Mouse (Mus musculus) forebrain, embryonic 14.5 days (tissue): ENCODE data around the gene Ckmt1. TPM values are rescaled to one million over a fixed set of nuclear protein-coding genes. Genes with fewer than 3 reads are reported as not detected.

Experiments used
- ATAC-seq: fragments of 200-750 bp; cut with Nextera tagmentation; 2 replicates; pipeline ENCODE4 v1.8.0; 2017; ENCODE audit warnings: mild to moderate bottlenecking, moderate library complexity
- DNase-seq: peaks from one replicate; pipeline ENCODE4 v3.0.0-alpha.2; 2015; ENCODE audit warnings: low spot score
- H3K27ac ChIP-seq: fragments of 300-500 bp; sonication (generic); 2 replicates; pipeline ENCODE4 v1.5.1; 2014; ENCODE audit warnings: low read depth, mild to moderate bottlenecking, control low read depth, low read length, moderate library complexity
- H3K27me3 ChIP-seq: fragments of 300-500 bp; sonication (generic); replicated peaks from 2 replicates; pipeline ENCODE4 v1.6.1; 2014; ENCODE audit warnings: low read length, control low read depth, mixed read lengths; ENCODE audit not compliant: control insufficient read depth, insufficient read depth
- H3K36me3 ChIP-seq: fragments of 300-500 bp; sonication (generic); 2 replicates; pipeline ENCODE4 v1.6.1; 2014; ENCODE audit warnings: low read length, control low read depth; ENCODE audit not compliant: control insufficient read depth, insufficient read depth
- H3K4me1 ChIP-seq: fragments of 300-500 bp; sonication (generic); 2 replicates; pipeline ENCODE4 v1.6.1; 2014; ENCODE audit warnings: antibody characterized with exemption, low read length, control low read depth; ENCODE audit not compliant: control insufficient read depth, insufficient read depth
- H3K4me2 ChIP-seq: fragments of 300-500 bp; sonication (generic); 2 replicates; pipeline ENCODE4 v1.6.1; 2014; ENCODE audit warnings: mild to moderate bottlenecking, control low read depth, low read length
- H3K4me3 ChIP-seq: fragments of 300-500 bp; sonication (generic); 2 replicates; pipeline ENCODE4 v1.5.1; 2014; ENCODE audit warnings: low read depth, low read length, control low read depth
- H3K9ac ChIP-seq: fragments of 300-500 bp; sonication (generic); 2 replicates; pipeline ENCODE4 v1.6.1; 2014; ENCODE audit warnings: mild to moderate bottlenecking, low read length, control low read depth, moderate library complexity
- H3K9me3 ChIP-seq: fragments of 300-500 bp; sonication (generic); replicated peaks from 2 replicates; pipeline ENCODE4 v1.6.1; 2016; ENCODE audit warnings: low read length, control low read depth, mixed read lengths; ENCODE audit not compliant: control insufficient read depth
- WGBS: fragments of 180-500 bp; shearing (Covaris S2); extraction: QIAGEN DNeasy Blood & Tissue Kit; methylation state at CpG from one replicate; pipeline ENCODE4 v1.1.7; 2014; 5-methylcytosine and 5-hydroxymethylcytosine counted together
- polyA plus RNA-seq: library from polyadenylated mRNA; unstranded; fragments of >200 nt; fragmentation: Nextera tagmentation; extraction: Ambion mirVana; gene quantifications from 2 replicates; pipeline ENCODE4 v1.2.1, GENCODE M21; 2014

The Ckmt1 gene
- polyA plus RNA-seq, 1 experiment from 2014 or later = 19.8 TPM

DNA sequence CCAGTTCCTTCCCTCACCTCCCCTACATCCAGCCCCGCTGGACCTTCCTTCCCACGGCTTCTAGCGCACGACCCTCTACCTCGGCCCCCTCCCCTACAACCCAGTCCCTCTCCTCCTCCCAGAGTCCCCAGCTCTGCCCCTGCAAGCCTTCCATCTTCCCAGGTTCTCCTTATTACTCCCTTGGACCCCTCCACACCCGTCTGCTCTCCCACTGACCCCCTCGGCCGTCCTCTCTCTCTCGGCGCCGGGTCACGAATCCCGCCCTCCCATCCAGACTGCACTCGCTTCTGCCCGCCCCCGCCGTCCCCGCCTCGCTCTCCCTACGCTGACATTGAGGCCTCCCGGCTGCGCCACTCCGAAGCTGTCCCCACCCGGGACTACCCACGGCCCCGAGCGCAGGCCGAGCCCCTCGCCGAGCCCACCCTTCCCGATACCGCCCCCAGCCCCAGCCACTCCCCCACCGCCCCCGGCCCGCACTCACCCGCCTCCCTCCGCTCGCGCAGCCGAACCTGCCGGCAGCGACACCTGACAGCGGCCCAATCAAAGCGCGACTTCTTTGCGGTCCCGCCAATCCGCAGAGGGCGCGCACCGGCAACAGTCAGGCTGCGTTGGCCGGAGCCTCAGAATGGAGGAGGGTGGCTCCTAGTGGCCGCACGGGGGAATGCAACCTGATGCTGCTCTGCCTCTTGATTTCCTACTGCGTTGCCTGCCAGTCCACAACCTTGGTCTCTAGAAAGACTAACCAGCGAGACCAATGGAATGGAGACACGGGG, 2.5 kb upstream of the Ckmt1 start, which contains the start of gene Ppip5k1:
Gene Ppip5k1, minus strand, starts transcription at position 577 of the 773 bp plus-strand sequence.
- DNase-seq (peak; percentile 98), ATAC-seq (peak; percentile 99)
- Histone ChIP-seq H3K9me3 (no peaks in the 10 kb centered on the region), H3K27ac (peak within 1 kb of the TSS; percentile 70), H3K4me2 (peak within 1 kb of the TSS; percentile 81), H3K4me1 (peaks cover 5% of the 10 kb centered on the region), H3K36me3 (no peaks in the 10 kb centered on the region), H3K4me3 (peak within 1 kb of the TSS; percentile 66), H3K27me3 (peaks cover 13% of the 10 kb centered on the region), H3K9ac (peak within 1 kb of the TSS; percentile 78)
- under 1% methylated on average over 52 of the region's 58 CpGs for WGBS

DNA sequence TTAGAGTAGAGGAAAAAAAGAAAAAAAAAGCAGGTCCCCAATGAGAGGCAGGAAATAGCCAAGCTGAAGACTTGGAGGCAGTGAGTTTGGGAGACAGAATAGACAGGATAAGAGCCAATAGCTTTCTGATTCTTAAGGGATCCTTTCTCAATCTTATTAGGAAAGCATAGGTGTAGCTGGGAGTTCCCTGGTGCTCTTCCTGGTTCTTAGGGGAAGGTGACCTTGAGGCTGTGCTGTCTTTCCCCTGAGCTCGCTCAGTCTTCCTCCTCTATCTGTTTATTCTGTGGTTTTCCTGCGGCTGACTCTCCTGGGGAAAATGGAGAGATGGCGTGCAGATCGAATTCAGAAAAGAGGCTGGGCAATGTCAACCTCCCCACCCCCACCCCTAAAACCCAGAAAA, 447 bp downstream of the Ckmt1 start:
- Histone ChIP-seq H3K4me3 (peak overlapping the region; percentile 32), H3K4me2 (peak overlapping the region; percentile 54), H3K4me1 (peaks cover 5% of the 10 kb centered on the region), H3K27me3 (peaks cover 13% of the 10 kb centered on the region), H3K27ac (no peak overlapping the region), H3K36me3 (no peaks in the 10 kb centered on the region), H3K9me3 (no peaks in the 10 kb centered on the region), H3K9ac (peak overlapping the region; percentile 60)
- no peak for ATAC-seq
- no peak for DNase-seq
- 3% methylated on average over 4 of the region's 4 CpGs for WGBS

DNA sequence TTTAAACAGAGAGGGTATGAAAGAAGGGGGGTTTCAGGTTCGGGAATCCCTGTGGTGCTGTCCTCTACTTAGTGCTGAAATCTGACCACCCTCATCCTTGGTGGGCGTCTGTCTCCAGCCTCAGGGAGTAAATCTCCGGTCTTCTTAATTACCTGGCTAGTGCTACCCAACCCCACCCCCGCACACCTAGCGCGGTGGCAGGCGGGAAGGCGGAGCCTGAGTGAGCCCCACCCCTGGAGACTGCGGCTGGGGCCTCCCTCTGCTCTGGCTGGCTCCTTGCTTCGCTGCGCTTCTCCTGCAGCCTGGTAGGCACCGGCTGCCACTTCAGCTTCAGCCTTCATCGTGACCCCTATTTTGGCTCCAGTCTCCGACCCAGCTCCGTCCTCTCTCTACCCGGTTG, 867 bp downstream of the Ckmt1 start:
- DNase-seq (peak; percentile 62), ATAC-seq (peak; percentile 51; the same call in 1 of the 2 replicates)
- Histone ChIP-seq H3K27me3 (peaks cover 13% of the 10 kb centered on the region), H3K36me3 (no peaks in the 10 kb centered on the region), H3K4me2 (peak overlapping the region; percentile 54), H3K4me1 (peaks cover 5% of the 10 kb centered on the region), H3K9me3 (no peaks in the 10 kb centered on the region), H3K9ac (peak overlapping the region; percentile 60), H3K27ac (no peak overlapping the region), H3K4me3 (peak overlapping the region; percentile 32)
- WGBS = under 1% methylated on average over 16 of the region's 16 CpGs

DNA sequence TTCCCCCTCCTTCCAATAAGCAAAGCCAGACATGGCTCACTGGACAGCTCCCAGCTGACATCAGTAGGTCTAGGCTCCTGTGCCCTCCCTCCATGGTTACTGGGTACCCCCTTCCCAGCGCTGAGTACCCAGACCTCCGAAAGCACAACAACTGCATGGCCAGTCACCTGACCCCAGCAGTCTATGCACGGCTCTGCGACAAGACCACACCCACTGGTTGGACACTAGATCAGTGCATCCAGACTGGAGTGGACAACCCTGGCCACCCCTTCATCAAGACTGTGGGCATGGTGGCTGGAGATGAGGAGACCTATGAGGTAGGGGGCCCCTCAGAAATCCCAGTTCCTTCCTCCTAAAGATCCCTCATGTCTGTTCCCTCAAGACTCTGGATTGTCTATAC, 1.9 kb downstream of the Ckmt1 start:
- peaks cover 13% of the 10 kb centered on the region for H3K27me3 ChIP-seq
- no peak overlapping the region for H3K4me3 ChIP-seq
- no peak for ATAC-seq
- H3K9ac ChIP-seq = no peak overlapping the region
- no peak overlapping the region for H3K27ac ChIP-seq
- H3K9me3 ChIP-seq = no peaks in the 10 kb centered on the region
- H3K36me3 ChIP-seq = no peaks in the 10 kb centered on the region
- peaks cover 2% of the 10 kb centered on the region; the same call in 1 of the 2 replicates for H3K4me1 ChIP-seq
- H3K4me2 ChIP-seq = no peak overlapping the region
- 50% methylated on average over 4 of the region's 4 CpGs for WGBS
- DNase-seq = no peak

GRCm38 (mm10) chr2:121363656-121364055, 6.1 kb downstream of the Ckmt1 start:
- H3K36me3 ChIP-seq = no peaks in the 10 kb centered on the region
- no peak overlapping the region for H3K9ac ChIP-seq
- no peak for ATAC-seq
- H3K27me3 ChIP-seq = peaks cover 5% of the 10 kb centered on the region; the same call in 1 of the 2 replicates
- WGBS = 79% methylated on average over 3 of the region's 3 CpGs
- H3K4me3 ChIP-seq = no peak overlapping the region
- H3K27ac ChIP-seq = no peak overlapping the region
- H3K9me3 ChIP-seq = no peaks in the 10 kb centered on the region
- no peak for DNase-seq
- no peak overlapping the region for H3K4me2 ChIP-seq
- peaks cover 3% of the 10 kb centered on the region; the same call in 1 of the 2 replicates for H3K4me1 ChIP-seq

- Histone ChIP-seq H3K9ac (no peak overlapping the region), H3K4me3 (no peak overlapping the region), H3K27ac (no peak overlapping the region), H3K4me1 (peaks cover 3% of the 10 kb centered on the region; the same call in 1 of the 2 replicates), H3K9me3 (no peaks in the 10 kb centered on the region), H3K27me3 (no peaks in the 10 kb centered on the region), H3K36me3 (no peaks in the 10 kb centered on the region), H3K4me2 (no peak overlapping the region)
- ATAC-seq (no peak), DNase-seq (peak; percentile 38)
- WGBS = 67% methylated on average over 2 of the region's 2 CpGs
These were observed 11.3 kb downstream of the Ckmt1 start for GRCm38 (mm10) chr2:121368831-121369230.

DNA sequence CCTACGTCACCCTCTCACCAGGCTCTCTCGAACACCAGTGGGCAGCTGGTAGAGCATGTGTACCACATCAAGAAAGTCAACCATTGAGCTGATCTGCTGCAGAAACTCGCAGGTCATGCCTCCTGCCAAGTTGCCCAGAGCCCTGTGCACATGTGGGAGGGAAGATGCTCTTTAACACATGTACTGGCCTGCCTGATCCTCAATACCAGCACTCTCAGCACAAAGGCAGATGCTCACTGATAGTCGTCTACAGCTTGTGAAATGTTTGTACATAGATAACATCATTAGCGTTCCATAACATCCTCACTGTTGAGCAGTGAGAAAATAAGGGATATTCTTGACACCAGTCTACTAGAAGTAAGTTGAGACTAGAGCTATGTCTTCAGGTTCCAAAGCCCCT, 13.4 kb downstream of the Ckmt1 start:
- Histone ChIP-seq H3K4me3 (no peak overlapping the region), H3K9ac (no peak overlapping the region), H3K27me3 (no peaks in the 10 kb centered on the region), H3K27ac (no peak overlapping the region), H3K9me3 (no peaks in the 10 kb centered on the region), H3K4me2 (no peak overlapping the region), H3K4me1 (peaks cover 3% of the 10 kb centered on the region; the same call in 1 of the 2 replicates), H3K36me3 (no peaks in the 10 kb centered on the region)
- ATAC-seq (no peak), DNase-seq (no peak)
- WGBS = 85% methylated on average over 5 of the region's 5 CpGs

DNA sequence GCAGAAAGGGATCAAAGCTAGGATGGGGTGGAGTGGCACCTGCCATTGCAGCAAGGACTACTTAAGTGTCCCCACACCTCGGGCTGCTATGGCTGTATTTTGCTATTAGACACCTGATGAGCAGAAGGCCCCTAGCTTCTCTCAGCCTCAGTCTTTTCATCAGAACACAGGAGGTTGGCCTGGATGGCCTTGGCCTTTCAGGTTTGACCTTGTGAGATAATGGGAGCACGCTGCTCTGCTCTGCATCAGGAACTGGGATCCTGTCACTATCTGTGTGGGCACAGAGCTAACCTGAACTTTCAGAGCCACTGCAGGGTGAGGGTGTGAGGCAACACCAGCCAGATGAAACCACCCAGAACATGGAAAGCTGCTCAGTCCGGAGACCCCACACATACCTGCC, 14.8 kb downstream of the Ckmt1 start:
- Histone ChIP-seq H3K4me1 (peaks cover 3% of the 10 kb centered on the region; the same call in 1 of the 2 replicates), H3K9me3 (no peaks in the 10 kb centered on the region), H3K27ac (no peak overlapping the region), H3K9ac (no peak overlapping the region), H3K4me3 (no peak overlapping the region), H3K36me3 (no peaks in the 10 kb centered on the region), H3K27me3 (no peaks in the 10 kb centered on the region), H3K4me2 (no peak overlapping the region)
- no peak for DNase-seq
- 63% methylated on average over 3 of the region's 3 CpGs for WGBS
- ATAC-seq = no peak

DNA sequence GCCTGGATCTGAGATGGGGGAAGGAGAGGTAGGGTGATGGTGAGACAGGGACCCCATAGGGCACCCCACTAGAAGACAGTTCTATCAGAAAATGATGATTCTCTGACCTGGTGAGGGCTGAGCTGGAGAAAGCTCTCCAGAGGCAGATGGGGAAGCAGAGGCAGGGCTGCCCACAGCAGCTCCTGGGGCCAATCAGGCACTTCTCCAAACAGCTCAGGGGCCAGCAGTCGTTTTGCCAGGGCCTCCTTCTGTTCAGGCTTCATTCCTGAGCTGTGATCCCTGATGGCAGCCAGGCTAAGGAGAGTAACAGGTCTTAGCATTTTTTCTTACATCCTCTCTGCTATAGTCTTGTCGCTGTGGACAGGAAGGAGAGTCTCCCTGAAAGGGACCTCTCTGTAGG, 17.3 kb downstream of the Ckmt1 start:
- no peak overlapping the region for H3K27ac ChIP-seq
- H3K4me1 ChIP-seq = no peaks in the 10 kb centered on the region
- H3K4me2 ChIP-seq = no peak overlapping the region
- no peak for DNase-seq
- no peak overlapping the region for H3K9ac ChIP-seq
- H3K9me3 ChIP-seq = no peaks in the 10 kb centered on the region
- no peaks in the 10 kb centered on the region for H3K27me3 ChIP-seq
- H3K4me3 ChIP-seq = no peak overlapping the region
- 66% methylated on average over 2 of the region's 2 CpGs for WGBS
- no peak for ATAC-seq
- H3K36me3 ChIP-seq = no peaks in the 10 kb centered on the region
